Mouse (Mus musculus): ENCODE results near the gene Fgfr2. TPM values are rescaled to one million over a fixed set of nuclear protein-coding genes. Genes with fewer than 3 reads are reported as not detected.
A peak's percentile ranks its signal among the peaks of the same experiment; 100 is the strongest.

The Fgfr2 gene
- polyA plus RNA-seq, 1 experiment from 2014 or later: 39.4 TPM

DNA sequence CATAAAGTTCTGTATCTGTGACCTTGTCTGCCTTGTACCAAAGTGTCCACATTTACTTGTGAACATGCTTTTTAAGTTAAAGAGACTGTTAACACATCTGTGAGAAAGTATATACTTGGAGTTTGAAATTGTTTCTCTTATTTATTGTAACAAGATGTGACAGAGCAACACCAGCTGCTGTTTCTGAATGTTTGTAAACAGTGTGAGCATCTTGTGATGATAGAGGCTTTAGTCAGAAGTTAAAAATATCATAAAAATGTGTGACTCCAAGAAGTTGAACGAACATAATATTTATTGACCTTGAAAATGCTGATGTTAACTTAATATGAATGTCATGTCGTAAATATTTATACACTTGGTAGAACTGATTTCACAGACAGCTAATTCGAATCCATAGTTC, 172.5 kb downstream of the Fgfr2 start:
- no peaks in the 10 kb centered on the region for H3K4me1 ChIP-seq (replicated peaks)
- no peak overlapping the region for H3K27ac ChIP-seq
- H3K9me3 ChIP-seq: no peaks in the 10 kb centered on the region
- WGBS: 94% methylated on average over 3 of the region's 3 CpGs
- ATAC-seq: no peak
- H3K27me3 ChIP-seq: no peaks in the 10 kb centered on the region
- no peak overlapping the region for H3K4me3 ChIP-seq (replicated peaks)
- H3K4me2 ChIP-seq (replicated peaks): no peak overlapping the region
- H3K9ac ChIP-seq (replicated peaks): no peak overlapping the region
- no peaks in the 10 kb centered on the region for H3K36me3 ChIP-seq

DNA sequence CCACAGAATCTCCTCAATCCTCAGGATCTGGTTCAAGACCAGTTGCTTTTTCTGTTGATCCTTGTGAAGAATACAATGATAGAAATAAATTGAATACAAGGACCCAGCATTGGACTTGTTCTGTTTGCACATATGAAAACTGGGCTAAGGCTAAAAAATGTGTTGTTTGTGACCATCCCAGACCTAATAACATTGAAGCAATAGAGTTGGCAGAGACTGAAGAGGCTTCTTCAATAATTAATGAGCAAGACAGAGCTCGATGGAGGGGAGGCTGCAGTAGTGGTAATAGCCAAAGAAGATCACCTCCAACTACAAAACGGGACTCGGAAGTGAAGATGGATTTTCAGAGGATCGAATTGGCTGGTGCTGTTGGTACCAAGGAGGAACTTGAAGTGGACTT, 173.2 kb downstream of the Fgfr2 start:
- ATAC-seq: no peak
- Histone ChIP-seq H3K4me1 (replicated peaks) (no peaks in the 10 kb centered on the region), H3K27ac (no peak overlapping the region), H3K9ac (replicated peaks) (no peak overlapping the region), H3K9me3 (no peaks in the 10 kb centered on the region), H3K4me3 (replicated peaks) (no peak overlapping the region), H3K4me2 (replicated peaks) (no peak overlapping the region), H3K36me3 (no peaks in the 10 kb centered on the region), H3K27me3 (no peaks in the 10 kb centered on the region)
- WGBS: 89% methylated on average over 4 of the region's 4 CpGs

DNA sequence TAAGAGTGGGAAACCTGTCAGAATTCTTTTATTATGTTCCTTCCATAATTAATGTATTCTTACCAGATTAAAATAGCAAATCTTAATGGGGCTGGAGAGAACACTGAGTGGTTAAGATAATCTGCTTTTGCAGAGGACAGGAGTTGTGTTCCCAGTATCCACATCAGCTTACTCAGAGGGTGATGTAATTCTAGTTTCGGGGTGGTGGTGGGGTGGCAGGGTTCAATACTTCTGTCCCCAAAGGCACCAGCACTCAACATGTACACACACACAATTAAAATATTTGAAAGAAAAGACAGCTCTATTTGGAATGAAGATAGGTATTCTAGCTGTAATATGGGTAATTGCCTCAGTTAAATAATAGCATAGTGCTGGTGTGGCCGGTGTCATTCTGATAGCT, 182.6 kb downstream of the Fgfr2 start:
- 92% methylated on average over 2 of the region's 2 CpGs for WGBS
- no peak for ATAC-seq
- Histone ChIP-seq H3K4me1 (replicated peaks) (no peaks in the 10 kb centered on the region), H3K9me3 (no peaks in the 10 kb centered on the region), H3K27ac (no peak overlapping the region), H3K9ac (replicated peaks) (no peak overlapping the region), H3K27me3 (no peaks in the 10 kb centered on the region), H3K4me2 (replicated peaks) (no peak overlapping the region), H3K36me3 (no peaks in the 10 kb centered on the region), H3K4me3 (replicated peaks) (no peak overlapping the region)

DNA sequence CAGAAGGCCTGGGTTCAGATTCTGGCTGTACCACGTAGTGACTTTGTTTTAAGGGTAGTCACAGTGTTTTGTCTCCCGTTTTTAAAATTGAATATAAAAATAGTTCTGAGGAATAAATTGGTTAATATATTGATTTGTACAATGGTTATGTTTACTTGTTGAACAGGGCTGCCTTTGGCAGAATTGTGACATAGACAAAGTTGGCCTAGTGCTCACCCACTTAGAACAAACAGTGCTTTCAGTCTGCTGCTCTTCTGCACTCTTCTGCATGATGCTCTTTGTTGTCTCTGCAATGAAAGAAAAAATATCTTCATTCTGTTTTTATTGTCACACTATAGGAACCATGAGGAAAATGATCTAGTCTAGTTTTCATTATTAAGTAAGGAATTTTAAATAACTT, 184.0 kb downstream of the Fgfr2 start:
- H3K9ac ChIP-seq (replicated peaks): no peak overlapping the region
- no peaks in the 10 kb centered on the region for H3K27me3 ChIP-seq
- no peak overlapping the region for H3K27ac ChIP-seq
- H3K9me3 ChIP-seq: no peaks in the 10 kb centered on the region
- 91% methylated on average over 2 of the region's 2 CpGs for WGBS
- H3K4me3 ChIP-seq (replicated peaks): no peak overlapping the region
- H3K4me2 ChIP-seq (replicated peaks): no peak overlapping the region
- H3K4me1 ChIP-seq (replicated peaks): no peaks in the 10 kb centered on the region
- no peaks in the 10 kb centered on the region for H3K36me3 ChIP-seq
- no peak for ATAC-seq

DNA sequence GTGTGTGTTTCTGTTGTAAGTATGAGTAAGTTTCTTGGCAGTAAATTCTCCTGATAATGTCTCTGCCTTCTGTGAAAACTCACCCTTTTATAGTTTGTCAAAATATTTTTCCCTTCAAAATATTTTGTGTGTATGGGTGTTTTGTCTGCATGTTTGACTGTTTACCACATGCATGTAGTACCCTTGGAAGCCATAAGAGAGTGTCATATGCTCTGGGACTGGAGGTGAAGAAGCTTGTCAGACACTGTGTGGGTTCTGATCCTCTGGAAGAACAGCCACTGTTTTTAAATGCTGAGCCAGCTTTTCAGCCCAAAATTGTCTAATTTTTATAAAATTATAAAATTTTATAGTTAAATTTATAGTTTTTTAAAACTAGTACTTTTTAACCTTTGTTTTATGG, 188.4 kb downstream of the Fgfr2 start:
- no peak overlapping the region for H3K9ac ChIP-seq (replicated peaks)
- no peaks in the 10 kb centered on the region for H3K9me3 ChIP-seq
- no peak for ATAC-seq
- H3K27me3 ChIP-seq: no peaks in the 10 kb centered on the region
- no peak overlapping the region for H3K4me2 ChIP-seq (replicated peaks)
- H3K4me3 ChIP-seq (replicated peaks): no peak overlapping the region
- H3K27ac ChIP-seq: no peak overlapping the region
- H3K4me1 ChIP-seq (replicated peaks): peaks cover 19% of the 10 kb centered on the region
- H3K36me3 ChIP-seq: no peaks in the 10 kb centered on the region

DNA sequence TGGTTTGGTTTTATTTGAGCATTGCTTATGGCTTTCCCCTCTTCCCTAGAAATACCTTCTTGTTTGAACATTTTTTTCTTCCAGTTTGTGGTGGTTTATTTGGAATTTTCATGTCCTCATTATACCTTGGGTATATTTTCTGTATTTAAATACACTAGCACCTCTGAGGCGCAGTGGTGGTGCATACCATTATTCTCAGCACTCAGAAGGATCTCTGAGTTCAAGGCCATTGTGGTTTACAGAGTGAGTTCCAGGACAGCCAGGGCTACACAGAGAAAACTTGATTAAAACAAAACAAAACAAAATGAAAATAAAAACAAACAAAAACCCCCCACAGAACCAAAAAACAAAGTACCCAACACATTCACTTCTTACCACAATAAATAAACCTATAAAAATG, 189.8 kb downstream of the Fgfr2 start:
- Histone ChIP-seq H3K27me3 (no peaks in the 10 kb centered on the region), H3K4me2 (replicated peaks) (no peak overlapping the region), H3K9ac (replicated peaks) (no peak overlapping the region), H3K9me3 (no peaks in the 10 kb centered on the region), H3K4me1 (replicated peaks) (peaks cover 19% of the 10 kb centered on the region), H3K36me3 (no peaks in the 10 kb centered on the region), H3K27ac (no peak overlapping the region), H3K4me3 (replicated peaks) (no peak overlapping the region)
- ATAC-seq: no peak
- 81% methylated on average over 1 of the region's 1 CpGs for WGBS

DNA sequence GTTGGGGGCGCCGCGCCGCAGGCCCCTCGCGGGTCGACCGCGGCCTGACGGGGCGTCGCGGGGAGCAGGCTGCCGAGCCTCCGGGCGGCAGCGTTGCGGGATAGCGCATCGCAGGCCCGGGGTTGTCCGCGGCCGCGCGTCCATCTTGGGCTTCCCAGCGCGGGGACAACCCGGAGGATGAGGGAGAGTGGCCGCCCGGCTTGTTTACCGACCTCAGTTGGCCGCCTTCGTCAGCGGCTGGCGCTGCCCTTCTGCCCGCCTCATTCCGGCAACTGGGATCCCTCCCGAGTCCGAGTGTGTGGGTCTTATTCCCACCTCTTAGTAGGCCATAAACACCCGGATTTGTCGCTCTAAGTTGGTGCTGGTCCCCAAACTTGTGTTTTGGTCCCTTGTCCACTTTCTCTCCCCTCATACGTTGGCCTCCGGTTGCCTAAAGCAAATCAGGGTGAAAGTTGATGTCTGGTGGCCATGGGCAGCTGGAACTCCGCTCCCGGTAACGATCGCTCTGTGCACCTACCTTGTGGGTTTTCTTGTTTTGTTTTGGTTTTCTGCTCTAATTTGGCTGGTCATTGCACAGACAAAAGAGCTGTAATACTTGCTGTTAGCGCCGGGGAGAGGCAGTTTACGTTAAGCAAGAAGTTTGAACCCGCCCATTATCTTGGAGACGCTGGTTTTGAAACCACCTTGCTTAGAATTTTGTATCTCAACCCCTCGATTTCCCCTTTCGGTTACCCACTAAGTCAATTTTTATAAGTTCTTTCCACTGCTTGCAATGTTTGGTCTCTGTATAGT, 191.4 kb downstream of the Fgfr2 start:
- Histone ChIP-seq H3K9ac (replicated peaks) (peak overlapping the region; percentile 97), H3K4me2 (replicated peaks) (peak overlapping the region; percentile 74), H3K27ac (peak overlapping the region; percentile 99), H3K36me3 (no peaks in the 10 kb centered on the region), H3K27me3 (no peaks in the 10 kb centered on the region), H3K4me3 (replicated peaks) (peak overlapping the region; percentile 94), H3K4me1 (replicated peaks) (peaks cover 19% of the 10 kb centered on the region), H3K9me3 (no peaks in the 10 kb centered on the region)
- WGBS: under 1% methylated on average over 55 of the region's 55 CpGs
- ATAC-seq: no peak

DNA sequence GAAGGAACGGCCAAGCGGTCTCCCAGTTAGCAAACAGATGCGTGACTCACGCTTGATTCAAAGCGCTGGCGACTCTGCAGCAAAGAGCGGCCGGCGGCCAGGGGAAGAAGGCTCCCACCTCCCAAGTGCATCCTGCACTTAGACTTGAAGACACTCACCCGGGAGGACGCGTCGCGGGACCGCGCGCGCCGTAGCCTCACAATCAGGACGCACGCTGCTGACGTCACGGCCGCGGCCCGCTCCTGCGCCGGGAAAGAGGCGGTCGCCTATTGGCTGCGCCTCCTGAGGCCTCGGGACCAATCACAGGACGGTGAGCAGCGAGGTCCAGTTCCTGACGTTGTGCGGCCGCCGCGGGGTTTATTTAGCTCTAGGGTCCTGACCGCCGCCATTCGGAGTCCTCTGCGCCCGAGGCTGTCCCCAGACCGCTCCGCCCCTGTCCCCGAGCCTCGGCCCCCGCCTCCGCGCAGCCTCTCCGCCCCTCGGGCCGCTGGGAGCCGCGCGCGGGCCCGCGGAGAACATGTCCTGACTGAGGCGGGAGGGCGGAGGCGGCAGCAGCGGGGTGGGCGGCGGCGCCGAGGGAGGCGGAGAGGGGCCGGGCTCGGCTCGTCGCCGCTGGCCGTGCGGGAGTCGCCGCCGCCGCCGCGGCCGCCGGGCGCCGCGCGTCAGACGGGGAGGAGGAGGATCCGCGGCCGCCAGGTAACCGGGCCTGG, 192.1 kb downstream of the Fgfr2 start, which contains the start of gene Zranb1:
Zranb1 (plus strand) TSS at position 293 of the 710 bp plus-strand sequence.
- Histone ChIP-seq H3K4me1 (replicated peaks) (peaks cover 19% of the 10 kb centered on the region), H3K27me3 (no peaks in the 10 kb centered on the region), H3K9me3 (no peaks in the 10 kb centered on the region), H3K4me2 (replicated peaks) (peak within 1 kb of the TSS; percentile 74), H3K4me3 (replicated peaks) (peak within 1 kb of the TSS; percentile 94), H3K27ac (peak within 1 kb of the TSS; percentile 99), H3K36me3 (no peaks in the 10 kb centered on the region), H3K9ac (replicated peaks) (peak within 1 kb of the TSS; percentile 97)
- ATAC-seq: peak; percentile 100
- WGBS: under 1% methylated on average over 93 of the region's 93 CpGs

DNA sequence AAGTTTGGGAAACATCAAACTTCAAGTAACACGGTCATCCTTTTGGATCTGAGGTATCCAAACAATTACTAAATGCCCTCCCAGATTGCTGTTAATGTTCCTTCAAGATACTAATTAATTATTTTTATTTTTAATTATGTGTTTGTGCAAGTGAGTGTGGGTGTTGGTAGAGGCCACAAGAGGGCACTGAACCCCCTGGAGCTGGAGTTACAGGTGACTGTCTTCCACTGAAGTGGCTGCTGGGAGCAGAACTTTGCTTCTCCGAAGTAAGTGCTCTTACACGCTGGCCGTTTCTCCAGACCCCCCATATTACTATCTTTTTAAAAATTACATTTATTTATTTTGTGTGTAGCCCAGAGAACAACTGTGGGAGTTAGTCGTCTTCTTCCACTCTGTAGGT, 193.1 kb downstream of the Fgfr2 start:
- 86% methylated on average over 5 of the region's 5 CpGs for WGBS
- H3K4me1 ChIP-seq (replicated peaks): peaks cover 19% of the 10 kb centered on the region
- H3K9ac ChIP-seq (replicated peaks): peak overlapping the region; percentile 97
- H3K4me2 ChIP-seq (replicated peaks): peak overlapping the region; percentile 63
- no peak overlapping the region for H3K27ac ChIP-seq
- peak overlapping the region; percentile 94 for H3K4me3 ChIP-seq (replicated peaks)
- H3K36me3 ChIP-seq: no peaks in the 10 kb centered on the region
- no peak for ATAC-seq
- no peaks in the 10 kb centered on the region for H3K9me3 ChIP-seq
- no peaks in the 10 kb centered on the region for H3K27me3 ChIP-seq

DNA sequence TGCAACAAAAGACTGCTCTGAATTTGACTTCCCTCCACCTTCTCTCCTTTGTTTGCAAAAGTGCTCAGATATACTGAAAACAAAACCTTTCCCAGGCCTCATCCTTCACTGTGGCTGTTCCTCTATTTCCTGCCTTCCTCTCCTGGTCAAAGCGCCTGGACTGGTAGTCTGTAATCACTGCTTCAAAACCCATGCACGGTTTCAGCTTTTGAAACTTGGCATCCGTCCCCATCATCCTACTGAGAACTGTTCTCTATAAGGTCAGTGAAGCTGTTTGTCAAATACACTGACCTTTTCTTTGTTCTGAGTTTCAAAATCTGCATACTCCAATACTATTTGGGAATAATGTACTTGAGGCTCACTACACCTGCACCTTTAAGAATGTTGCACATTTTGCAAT, 195.9 kb downstream of the Fgfr2 start:
- ATAC-seq: no peak
- WGBS: 66% methylated on average over 3 of the region's 3 CpGs
- H3K9me3 ChIP-seq: no peaks in the 10 kb centered on the region
- H3K4me2 ChIP-seq (replicated peaks): no peak overlapping the region
- no peaks in the 10 kb centered on the region for H3K36me3 ChIP-seq
- no peak overlapping the region for H3K27ac ChIP-seq
- H3K4me3 ChIP-seq (replicated peaks): no peak overlapping the region
- no peak overlapping the region for H3K9ac ChIP-seq (replicated peaks)
- peaks cover 8% of the 10 kb centered on the region for H3K4me1 ChIP-seq (replicated peaks)
- no peaks in the 10 kb centered on the region for H3K27me3 ChIP-seq

DNA sequence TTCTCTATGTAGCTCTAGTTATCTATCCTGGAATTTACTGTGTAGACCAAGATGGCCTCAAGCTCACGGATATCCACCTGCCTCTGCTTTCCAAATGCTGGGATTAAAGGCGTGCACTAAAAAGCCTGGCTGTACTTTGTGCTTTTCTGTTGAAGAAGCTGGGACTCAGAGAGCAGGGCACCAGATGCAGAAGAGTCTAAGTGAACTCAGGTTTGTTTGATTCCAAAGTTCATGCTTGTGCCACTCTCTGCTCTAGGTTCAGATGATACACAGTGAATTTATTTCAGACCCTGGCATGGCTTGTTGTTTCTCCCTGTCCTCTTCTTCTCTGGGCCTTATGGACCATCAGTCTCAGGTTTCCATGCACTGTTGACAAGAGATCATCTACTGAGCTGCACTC, 197.9 kb downstream of the Fgfr2 start:
- Histone ChIP-seq H3K4me1 (replicated peaks) (peaks cover 2% of the 10 kb centered on the region), H3K4me2 (replicated peaks) (no peak overlapping the region), H3K9me3 (no peaks in the 10 kb centered on the region), H3K4me3 (replicated peaks) (no peak overlapping the region), H3K27ac (no peak overlapping the region), H3K36me3 (no peaks in the 10 kb centered on the region), H3K9ac (replicated peaks) (no peak overlapping the region), H3K27me3 (no peaks in the 10 kb centered on the region)
- WGBS: 75% methylated on average over 2 of the region's 2 CpGs
- no peak for ATAC-seq

DNA sequence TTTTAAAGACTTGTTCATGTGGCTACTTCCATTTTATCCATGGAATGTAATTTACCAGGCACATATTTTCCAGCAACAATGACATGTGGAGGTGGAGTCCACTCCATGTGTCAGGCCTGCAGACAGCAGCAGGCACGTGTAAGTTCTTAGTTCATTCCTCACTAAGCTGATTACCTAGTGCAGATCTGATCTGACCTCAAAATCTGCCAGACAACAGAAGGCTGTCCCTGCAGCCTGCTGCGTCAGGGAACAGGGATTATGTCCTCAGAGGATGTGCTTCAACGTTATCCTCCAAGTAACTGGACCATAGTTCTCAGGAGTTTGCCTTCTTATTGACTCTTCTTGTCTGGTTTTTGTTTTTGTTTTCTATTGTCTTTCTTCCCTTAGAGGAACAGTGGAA, 201.2 kb downstream of the Fgfr2 start:
- ATAC-seq: no peak
- Histone ChIP-seq H3K27me3 (no peaks in the 10 kb centered on the region), H3K9me3 (peaks cover 4% of the 10 kb centered on the region; the same call in 1 of the 2 replicates), H3K9ac (replicated peaks) (no peak overlapping the region), H3K27ac (no peak overlapping the region), H3K4me2 (replicated peaks) (no peak overlapping the region), H3K4me3 (replicated peaks) (no peak overlapping the region), H3K4me1 (replicated peaks) (no peaks in the 10 kb centered on the region), H3K36me3 (no peaks in the 10 kb centered on the region)
- WGBS: 23% methylated on average over 3 of the region's 3 CpGs

Measured in midbrain, embryonic 13.5 days (tissue).